Mouse (Mus musculus) cerebellum, adult 2 months (tissue): ENCODE data around the gene Upp2.

ENCODE experiments used
- CTCF ChIP-seq: fragments of 200-500 bp; IDR thresholded peaks from 2 replicates; pipeline ENCODE4 v1.5.1; 2011; ENCODE audit warnings: low read depth, mild to moderate bottlenecking, control low read depth, low read length, moderate library complexity, borderline replicate concordance; ENCODE audit not compliant: insufficient read depth
- POLR2A ChIP-seq: fragments of 200-500 bp; IDR thresholded peaks from 2 replicates; pipeline ENCODE4 v1.6.1; 2011; ENCODE audit warnings: low read length, control low read depth, borderline replicate concordance; ENCODE audit not compliant: insufficient read depth

DNA sequence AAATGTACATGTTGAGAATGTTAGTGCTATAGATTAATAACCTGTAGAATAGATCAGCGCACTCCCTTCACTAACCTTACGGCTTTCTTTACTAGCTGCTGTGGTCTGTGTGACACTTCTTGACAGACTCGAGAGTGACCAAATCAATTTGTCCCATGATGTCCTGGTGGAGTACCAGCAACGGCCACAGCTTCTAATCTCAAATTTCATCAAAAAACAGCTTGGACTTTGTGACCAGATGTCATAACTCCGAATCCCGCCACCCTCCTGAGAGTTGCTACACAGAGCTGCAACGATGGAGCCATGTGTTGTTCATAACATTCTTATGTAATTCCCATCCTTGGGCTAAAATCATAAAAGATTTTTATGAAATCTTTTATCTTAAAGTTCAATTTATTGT is 222.8 kb downstream of the Upp2 start:
- TF ChIP-seq CTCF = no peak
- no peak for TF ChIP-seq POLR2A
